In the genomic region with DNA sequence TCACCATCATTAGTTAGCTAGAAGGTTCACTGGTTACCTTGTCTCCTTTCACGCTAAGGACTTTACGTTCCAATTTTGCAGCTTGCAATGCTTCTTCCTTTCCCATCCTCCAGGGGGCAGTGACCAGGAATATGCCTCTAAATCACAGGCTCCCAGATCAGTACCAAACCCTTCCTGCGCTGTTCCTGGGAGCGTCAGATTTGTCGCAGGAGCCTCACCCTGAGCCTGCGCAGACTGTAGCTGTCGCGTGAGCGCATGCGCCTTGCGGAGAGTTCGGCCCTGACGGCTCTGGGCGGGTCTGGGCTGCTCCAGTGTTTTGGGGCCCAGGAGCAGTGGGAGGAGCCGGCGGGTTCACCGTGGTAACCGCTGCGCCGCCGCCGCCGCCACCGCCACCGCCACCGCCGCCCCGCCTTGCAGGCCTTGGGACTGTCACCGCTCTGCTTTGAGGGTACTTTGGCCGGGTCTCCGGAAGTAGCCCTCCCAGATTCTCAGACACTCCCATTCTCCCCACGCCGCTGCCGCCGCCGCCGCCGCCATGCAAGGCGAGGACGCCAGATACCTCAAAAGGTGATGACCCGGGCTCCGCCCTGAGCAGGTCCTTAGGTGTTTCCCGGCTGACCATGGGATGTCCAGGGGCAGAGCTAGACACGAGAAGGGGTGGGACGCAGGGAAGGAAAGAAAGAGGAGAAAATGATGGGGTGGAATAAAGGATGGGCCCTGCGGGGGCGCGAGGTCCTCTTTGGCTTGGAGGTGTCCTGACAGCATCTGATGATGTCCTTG, we compare ENCODE assay signal across 8 mouse cellular contexts. TPM values are rescaled to one million over a fixed set of nuclear protein-coding genes. Genes with fewer than 3 reads are reported as not detected.
DNase-seq lines count a peak whose midpoint lies in the region; ATAC-seq lines count a peak whose summit lies in the region.

A gene (plus strand): TSS at position 248 of the 780 bp plus-strand sequence.

- H3K4me2 ChIP-seq in forebrain, embryonic 14.5 days (ENCODE audit: low read length), result peak within 1 kb of the TSS; percentile 67
- peak within 1 kb of the TSS; percentile 65 for H3K4me2 ChIP-seq in neural tube, embryonic 15.5 days

- ATAC-seq in forebrain, embryonic 14.5 days, result peak; percentile 100
- peak; percentile 100 for ATAC-seq in neural tube, embryonic 15.5 days (ENCODE audit: low FRiP score)

- H3K27ac ChIP-seq in forebrain, embryonic 14.5 days (ENCODE audit: low read depth, low read length), result peak within 1 kb of the TSS; percentile 61
- peak within 1 kb of the TSS; percentile 89 for H3K27ac ChIP-seq in neural tube, embryonic 15.5 days (replicated peaks)

- H3K4me3 ChIP-seq in forebrain, embryonic 14.5 days (ENCODE audit: low read depth, low read length), result peak within 1 kb of the TSS; percentile 75
- H3K4me3 ChIP-seq in neural tube, embryonic 15.5 days (replicated peaks), result peak within 1 kb of the TSS; percentile 95

- DNase-seq in ES-CJ7 (ENCODE audit: low read depth, low spot score), result peak; percentile 100
- peak; percentile 99 for DNase-seq in cerebellum, adult 11 months
- DNase-seq in forebrain, embryonic 14.5 days (ENCODE audit: low spot score), result peak; percentile 99
- peak; percentile 97 to 98 for DNase-seq in heart, postnatal 14 days
- DNase-seq in layer of hippocampus, adult 11-12 months (ENCODE audit: low spot score), result peak; percentile 98
- peak; percentile 99 for DNase-seq in lung, adult 18-20 months
- peak; percentile 97 for DNase-seq in testis, postnatal 14 days (ENCODE audit: low spot score)

- intact Hi-C loops in heart, postnatal 14 days (cut with DNase I), result loop anchor here (10.0 kb wide), 1 partner anchor 145 kb away; a partner anchor contains a TSS

- peaks cover 6% of the 10 kb centered on the region for H3K36me3 ChIP-seq in forebrain, embryonic 14.5 days (ENCODE audit: control insufficient read depth, insufficient read depth, low read length)
- peaks cover 5% of the 10 kb centered on the region for H3K36me3 ChIP-seq in neural tube, embryonic 15.5 days

- peak within 1 kb of the TSS; percentile 94 for H3K9ac ChIP-seq in forebrain, embryonic 14.5 days (ENCODE audit: low read length)
- peak within 1 kb of the TSS; percentile 93 for H3K9ac ChIP-seq in neural tube, embryonic 15.5 days (replicated peaks)

- no peaks in the 10 kb centered on the region for H3K9me3 ChIP-seq in forebrain, embryonic 14.5 days (replicated peaks; ENCODE audit: control insufficient read depth, low read length)
- H3K9me3 ChIP-seq in neural tube, embryonic 15.5 days (replicated peaks), result 0 out of 2 replicates have a peak, but pooled peaks cover 5% of the 10 kb centered on the region

- WGBS in forebrain, embryonic 14.5 days, result 1% methylated on average over 37 of the region's 48 CpGs
- 2% methylated on average over 33 of the region's 48 CpGs for WGBS in neural tube, embryonic 15.5 days

- no peaks in the 10 kb centered on the region for H3K27me3 ChIP-seq in forebrain, embryonic 14.5 days (replicated peaks; ENCODE audit: control insufficient read depth, insufficient read depth, low read length)
- no peaks in the 10 kb centered on the region for H3K27me3 ChIP-seq in neural tube, embryonic 15.5 days (replicated peaks)

- H3K4me1 ChIP-seq in forebrain, embryonic 14.5 days (ENCODE audit: control insufficient read depth, insufficient read depth, low read length), result no peaks in the 10 kb centered on the region
- no peaks in the 10 kb centered on the region; the same call in 1 of the 2 replicates for H3K4me1 ChIP-seq in neural tube, embryonic 15.5 days

RNA-seq across cellular contexts. Expression of the gene that starts here (rescaled TPM):
- 104 and 120 TPM in 2 replicates for polyA plus RNA-seq in forebrain, embryonic 14.5 days (2014; fragmentation: Nextera tagmentation; extraction: Ambion mirVana)
- total RNA-seq in heart, postnatal 14 days (2021), result 10 to 100 TPM; 21.1 to 21.8 TPM
- polyA plus RNA-seq in neural tube, embryonic 15.5 days (2015; fragmentation: Nextera tagmentation; extraction: Ambion mirVana), result 112 and 131 TPM in 2 replicates

Comparison
In these comparisons a context has a peak if more than half of its experiments do, and no peak if none do; other contexts are left out.
1. Peak in every context shown above with its lines: DNase-seq, ATAC-seq, H3K4me3 ChIP-seq and H3K27ac ChIP-seq.